Mouse (Mus musculus): ENCODE data around the gene Kctd14. TPM values are rescaled to one million over a fixed set of nuclear protein-coding genes. Genes with fewer than 3 reads are reported as not detected.
"Not testable (repeated sequence)": the region's sequence is repeated elsewhere in the genome, so short reads cannot be mapped to it uniquely, and the experiment has no call there.

Gene Kctd14
- polyA plus RNA-seq (2017; shearing (Covaris generic)): under 1 TPM; 0.43 to 0.94 TPM

- ATAC-seq: not testable (repeated sequence)
These were observed at the start of gene Kctd14 for GRCm38 (mm10) chr7:97451023-97451422. TSS of gene Kctd14 (plus strand) at chr7:97451323.

DNA sequence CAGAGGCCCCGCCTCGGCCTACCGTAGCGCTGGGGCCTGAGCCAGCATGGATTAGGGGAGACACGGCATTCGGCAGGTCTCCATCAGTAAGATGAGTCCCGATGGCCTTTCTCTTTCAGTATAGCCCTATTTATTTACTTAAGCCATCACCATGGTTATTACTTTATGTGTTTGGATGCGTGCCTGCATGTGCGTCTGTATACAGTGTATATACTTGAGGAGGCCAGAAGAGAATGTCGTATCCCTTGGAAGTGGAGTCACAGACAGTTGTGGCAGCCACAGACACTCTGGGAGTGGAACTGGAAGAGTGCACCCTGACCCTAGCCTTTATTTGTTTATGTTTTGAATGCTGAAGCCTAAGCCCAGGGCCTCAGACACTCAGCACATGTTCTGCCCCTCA is 44.0 kb upstream of the Kctd14 start:
- no peak for ATAC-seq

DNA sequence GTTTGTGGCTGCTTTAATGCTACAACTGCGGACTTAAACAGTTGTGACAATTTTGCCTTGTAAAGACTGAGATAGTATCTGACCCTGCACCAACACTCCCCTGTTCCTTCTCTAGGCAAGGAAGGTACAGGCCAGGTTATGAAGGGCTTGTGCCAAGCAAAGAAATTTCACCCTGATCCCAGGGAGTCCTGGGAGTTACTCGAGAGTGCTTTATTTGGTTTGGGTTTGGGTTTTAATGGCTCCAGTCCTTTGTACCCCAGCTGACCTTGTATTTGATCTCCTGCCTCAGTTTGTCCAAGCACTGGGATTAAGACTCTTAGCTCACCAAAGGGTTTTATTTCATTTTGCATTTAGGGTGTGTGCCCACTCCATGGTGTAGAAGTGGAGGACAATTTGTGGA is 40.0 kb upstream of the Kctd14 start:
- no peak for ATAC-seq

DNA sequence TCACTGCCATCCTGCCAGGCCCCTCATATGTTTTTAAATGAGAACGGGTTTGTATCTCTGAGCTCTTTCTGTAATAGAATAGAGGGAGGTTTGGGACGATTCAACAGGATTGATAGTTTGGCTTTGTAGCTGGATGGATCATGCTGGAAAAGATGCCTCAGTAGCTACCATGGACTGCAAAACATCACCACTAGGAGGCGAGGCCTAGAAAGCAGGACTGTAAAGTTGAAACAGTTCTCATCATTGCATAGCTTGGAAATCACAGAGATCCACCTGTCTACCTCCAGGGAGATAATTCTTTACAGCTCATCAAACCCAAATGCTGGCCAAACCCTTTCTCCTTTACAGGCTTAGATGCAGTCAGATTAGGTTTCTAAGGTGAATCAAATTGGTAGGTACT is 39.5 kb upstream of the Kctd14 start:
- ATAC-seq: no peak

GRCm38 (mm10) chr7:97413981-97414380 is 37.1 kb upstream of the Kctd14 start:
- no peak for ATAC-seq

GRCm38 (mm10) chr7:97414426-97414825 is 36.7 kb upstream of the Kctd14 start:
- no peak for ATAC-seq

DNA sequence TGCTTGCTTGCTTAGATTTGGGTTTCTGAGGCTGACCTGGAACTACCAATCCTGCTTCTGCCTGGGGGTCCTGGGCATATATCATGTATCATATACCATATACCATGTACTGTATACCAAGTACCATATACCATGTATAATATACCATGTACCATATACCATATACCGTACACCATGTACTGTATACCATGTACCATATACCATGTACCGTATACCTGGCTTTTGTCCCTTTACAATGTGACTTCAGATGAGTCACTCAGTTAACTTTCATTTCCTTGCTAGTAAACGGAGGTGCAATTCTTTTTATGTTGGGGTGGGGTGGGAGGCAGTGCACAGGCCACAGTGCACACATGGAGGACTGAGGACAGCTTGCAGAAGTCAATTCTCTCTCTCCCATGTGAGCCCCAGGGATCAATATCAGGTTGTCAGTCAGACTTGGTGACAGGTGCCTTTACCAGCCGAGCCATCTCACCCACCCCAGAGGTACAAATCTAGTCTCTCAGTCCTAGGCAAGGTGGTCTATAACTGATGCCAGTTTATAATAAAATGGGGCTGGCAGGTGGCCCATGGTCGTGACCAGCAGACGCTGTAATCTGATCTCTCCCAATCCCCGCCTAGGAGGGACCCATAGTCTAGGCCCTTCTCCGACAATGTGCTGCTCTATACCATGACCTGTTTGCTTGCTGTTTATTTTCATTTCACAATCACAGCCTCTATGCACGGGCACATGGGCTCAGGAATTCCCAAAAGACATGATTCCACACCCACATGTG is 36.0 kb upstream of the Kctd14 start:
- no peak for ATAC-seq

DNA sequence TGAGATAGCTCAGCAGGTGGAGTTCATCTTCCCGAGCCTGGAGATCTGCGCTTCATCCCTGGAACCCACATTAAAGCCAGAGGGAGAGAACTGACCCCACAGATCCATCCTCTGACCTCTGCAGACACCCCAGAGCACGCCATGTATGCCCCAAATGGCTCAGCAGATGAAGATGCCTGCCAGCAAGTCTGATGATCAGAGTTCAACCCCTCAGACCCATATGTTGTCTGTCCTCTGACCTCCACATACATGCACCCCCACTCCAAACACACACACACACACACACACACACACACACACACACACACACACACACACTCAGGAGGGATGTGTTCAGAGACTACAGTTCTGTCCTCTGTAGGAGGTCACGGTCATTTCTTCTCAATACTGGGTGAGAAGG is 34.6 kb upstream of the Kctd14 start:
- no peak for ATAC-seq

- no peak for ATAC-seq
These were observed 34.0 kb upstream of the Kctd14 start, which contains the start of gene Thrsp for GRCm38 (mm10) chr7:97416906-97417777. TSS of gene Thrsp (minus strand) at chr7:97417730.

- ATAC-seq: no peak
These were observed 32.4 kb upstream of the Kctd14 start for GRCm38 (mm10) chr7:97418717-97419116.

DNA sequence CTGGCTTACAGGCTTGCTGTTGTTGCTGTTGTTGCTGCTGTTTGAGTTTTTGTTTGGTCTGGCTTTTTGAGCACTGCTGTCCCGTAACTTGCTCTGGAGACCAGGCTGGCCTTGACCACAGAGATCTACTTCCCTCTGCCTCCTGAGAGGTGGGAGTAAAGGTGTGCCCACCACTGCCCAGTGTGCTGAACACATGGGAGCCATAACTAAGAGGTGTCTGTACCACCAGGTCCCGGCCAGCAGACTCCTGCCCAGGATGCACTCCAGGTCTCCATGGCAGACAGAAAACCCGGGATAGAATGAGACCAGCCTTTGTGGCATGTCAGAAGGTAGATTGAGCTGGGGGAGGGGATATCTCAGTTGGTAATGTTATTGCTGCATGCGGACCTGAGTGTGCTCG is 32.0 kb upstream of the Kctd14 start:
- ATAC-seq: no peak

GRCm38 (mm10) chr7:97420406-97420805 is 30.7 kb upstream of the Kctd14 start:
- ATAC-seq: no peak

GRCm38 (mm10) chr7:97420958-97421651 is 30.0 kb upstream of the Kctd14 start:
- ATAC-seq: no peak

- no peak for ATAC-seq
These were observed 27.4 kb upstream of the Kctd14 start for GRCm38 (mm10) chr7:97423754-97424153.

DNA sequence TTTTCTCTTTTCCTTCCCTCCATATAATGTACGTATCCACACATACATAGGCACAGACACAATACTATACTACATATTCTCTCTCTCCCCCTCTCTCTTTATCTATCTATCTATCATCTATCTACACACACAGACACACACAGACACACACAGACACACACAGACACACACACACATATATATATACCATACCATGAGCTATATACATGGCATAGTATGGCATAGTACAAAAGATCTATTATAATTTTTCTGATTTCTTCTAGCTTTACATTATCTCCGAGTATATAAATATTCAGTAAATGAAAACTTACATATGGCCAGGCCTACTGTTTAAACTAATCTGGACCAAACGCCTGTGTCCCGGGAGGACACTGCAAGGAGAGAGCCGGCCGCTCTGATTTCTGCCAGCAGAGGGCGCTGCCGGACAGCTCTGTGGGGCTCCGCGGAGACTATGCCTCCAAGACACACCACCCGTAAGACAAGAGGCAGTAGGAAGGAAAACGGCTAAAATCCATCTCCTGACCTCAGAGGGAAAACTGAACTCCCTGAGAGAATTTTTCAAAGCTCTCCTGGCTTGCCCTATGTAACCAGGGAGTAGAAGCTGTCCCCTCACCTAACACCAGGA is 26.4 kb upstream of the Kctd14 start:
- peak; percentile 87 for ATAC-seq

DNA sequence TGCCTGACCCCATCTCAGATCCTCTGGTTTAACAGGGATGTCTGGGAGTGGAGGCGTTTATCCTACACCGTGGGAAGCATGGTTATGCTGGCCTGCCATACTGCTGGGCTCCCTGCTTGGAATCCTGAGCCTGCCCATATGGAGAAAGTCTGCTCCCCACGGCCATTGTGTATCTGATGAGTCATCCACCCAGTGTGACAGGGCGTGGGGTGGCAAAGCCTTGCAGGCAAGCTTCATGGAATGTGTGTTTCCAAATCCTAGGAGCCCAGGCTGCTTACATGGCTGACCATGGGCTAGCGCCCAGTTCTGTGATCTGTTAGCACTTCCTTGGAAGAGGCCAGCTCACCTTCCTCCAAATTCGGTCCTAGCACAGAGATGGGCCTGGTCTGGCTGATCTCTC is 24.6 kb upstream of the Kctd14 start:
- ATAC-seq: no peak

DNA sequence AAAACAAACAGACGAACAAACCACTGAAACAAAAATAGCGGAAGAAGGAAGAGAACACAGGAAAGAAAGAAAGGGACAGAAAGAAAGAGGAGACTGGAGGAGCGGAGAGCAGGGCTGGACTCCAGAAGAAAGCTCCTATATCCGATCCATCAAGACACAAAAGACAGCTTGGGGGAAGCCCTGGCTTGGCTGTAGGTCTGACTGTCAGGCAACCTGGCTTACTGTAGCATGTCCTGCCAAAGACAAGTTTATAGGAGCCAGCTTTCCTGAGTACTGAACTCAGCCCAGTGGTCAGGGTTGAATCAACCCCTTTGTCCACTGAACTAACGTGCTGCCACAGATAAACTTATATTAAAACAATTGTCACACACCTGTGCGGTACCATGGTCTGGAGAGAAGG is 23.8 kb upstream of the Kctd14 start:
- ATAC-seq: no peak

- ATAC-seq: no peak
These were observed 23.2 kb upstream of the Kctd14 start for GRCm38 (mm10) chr7:97427778-97428420.

- no peak for ATAC-seq
These were observed 21.4 kb upstream of the Kctd14 start for GRCm38 (mm10) chr7:97429705-97430104.

DNA sequence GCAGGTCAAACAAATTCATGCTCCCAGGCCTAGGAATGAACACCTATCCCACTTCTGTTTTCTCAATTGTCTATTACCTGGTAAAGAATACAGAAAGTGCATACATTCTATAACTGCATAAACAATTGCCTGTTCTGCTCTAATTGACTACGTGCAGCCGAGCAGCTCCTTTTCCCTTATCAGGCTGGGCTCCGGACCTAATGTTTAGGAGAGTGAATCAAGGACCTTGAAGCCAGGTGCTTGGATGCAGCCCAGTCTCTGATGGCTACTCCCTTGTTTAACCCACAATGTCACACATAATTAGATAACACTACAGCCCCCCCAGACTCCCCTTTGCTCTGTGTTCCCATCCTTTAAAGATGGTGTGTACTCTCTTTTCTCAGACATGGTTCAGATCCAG is 17.6 kb upstream of the Kctd14 start:
- ATAC-seq: not testable (repeated sequence)

GRCm38 (mm10) chr7:97434517-97434916 is 16.6 kb upstream of the Kctd14 start:
- no peak for ATAC-seq

- no peak for ATAC-seq
These were observed 12.1 kb upstream of the Kctd14 start for GRCm38 (mm10) chr7:97438986-97439385.

Data from CD4-positive, CD25-positive, alpha-beta regulatory T cell, adult 4 months (primary cell).